Mouse (Mus musculus) liver, embryonic 15.5 days (tissue): Measurements from ENCODE around the gene Pdlim1. TPM values are rescaled to one million over a fixed set of nuclear protein-coding genes. Genes with fewer than 3 reads are reported as not detected.
A peak's percentile ranks its signal among the peaks of the same experiment; 100 is the strongest.

Experiments
- ATAC-seq: fragments of 200-750 bp; cut with Nextera tagmentation; 2 replicates; pipeline ENCODE4 v1.8.0; 2017; ENCODE audit warnings: moderate number of reproducible peaks, mild to moderate bottlenecking, moderate library complexity; ENCODE audit not compliant: insufficient read depth
- H3K27ac ChIP-seq: fragments of 300-500 bp; sonication (generic); replicated peaks from 2 replicates; pipeline ENCODE4 v1.5.1; 2015; ENCODE audit warnings: mild to moderate bottlenecking, inconsistent platforms
- H3K27me3 ChIP-seq: fragments of 300-500 bp; sonication (generic); 2 replicates; pipeline ENCODE4 v1.6.1; 2015; ENCODE audit warnings: mild to moderate bottlenecking, inconsistent platforms
- H3K36me3 ChIP-seq: fragments of 300-500 bp; sonication (generic); replicated peaks from 2 replicates; pipeline ENCODE4 v1.6.1; 2015; ENCODE audit warnings: moderate library complexity, mild to moderate bottlenecking, inconsistent platforms
- H3K4me1 ChIP-seq: fragments of 300-500 bp; sonication (generic); replicated peaks from 2 replicates; pipeline ENCODE4 v1.6.1; 2015; ENCODE audit warnings: inconsistent platforms
- H3K4me2 ChIP-seq: fragments of 300-500 bp; sonication (generic); 2 replicates; pipeline ENCODE4 v1.6.1; 2015; ENCODE audit warnings: moderate library complexity, mild to moderate bottlenecking, inconsistent platforms
- H3K4me3 ChIP-seq: fragments of 300-500 bp; sonication (generic); replicated peaks from 2 replicates; pipeline ENCODE4 v1.5.1; 2015; ENCODE audit warnings: mild to moderate bottlenecking, inconsistent platforms
- H3K9ac ChIP-seq: fragments of 300-500 bp; sonication (generic); 2 replicates; pipeline ENCODE4 v1.6.1; 2015; ENCODE audit warnings: moderate library complexity, mild to moderate bottlenecking, inconsistent platforms
- H3K9me3 ChIP-seq: fragments of 300-500 bp; sonication (generic); replicated peaks from 2 replicates; pipeline ENCODE4 v1.6.1; 2016; ENCODE audit warnings: inconsistent platforms
- WGBS: fragments of 180-500 bp; shearing (Covaris S2); methylation state at CpG from one replicate; pipeline ENCODE4 v1.1.7; 2015; ENCODE audit warnings: mixed read lengths; ENCODE audit not compliant: insufficient replicate concordance; 5-methylcytosine and 5-hydroxymethylcytosine counted together
- polyA plus RNA-seq: library from polyadenylated mRNA; unstranded; fragments of >200 nt; fragmentation: Nextera tagmentation; extraction: Ambion mirVana; gene quantifications from 2 replicates; pipeline ENCODE4 v1.2.1, GENCODE M21; 2015

Pdlim1 gene
- polyA plus RNA-seq, 1 experiment from 2014 or later = 70.4 TPM

GRCm38 (mm10) chr19:40190596-40190995, 81.0 kb downstream of the Pdlim1 start:
- ATAC-seq = no peak

GRCm38 (mm10) chr19:40187160-40187559, 84.5 kb downstream of the Pdlim1 start, which contains the start of gene Cyp2c70:
TSS of gene Cyp2c70 (minus strand) at chr19:40187333.
- H3K4me3 ChIP-seq = 0 out of 2 replicates have a peak within 1 kb of the TSS, but pooled peaks have one; percentile 7
- ATAC-seq = peak; percentile 52; the same call in 1 of the 2 replicates
- no peaks in the 10 kb centered on the region for H3K36me3 ChIP-seq

More at GRCm38 (mm10) chr19:40190596-40190995, 81.0 kb downstream of the Pdlim1 start:
- no peak overlapping the region for H3K27ac ChIP-seq
- no peaks in the 10 kb centered on the region for H3K27me3 ChIP-seq
- H3K4me3 ChIP-seq = no peak overlapping the region
- no peaks in the 10 kb centered on the region for H3K4me1 ChIP-seq
- H3K9ac ChIP-seq = no peak overlapping the region
- no peaks in the 10 kb centered on the region for H3K9me3 ChIP-seq
- no peaks in the 10 kb centered on the region for H3K36me3 ChIP-seq
- 77% methylated on average over 10 of the region's 10 CpGs for WGBS
- H3K4me2 ChIP-seq = no peak overlapping the region

GRCm38 (mm10) chr19:40183600-40183999, 88.0 kb downstream of the Pdlim1 start:
- no peak overlapping the region for H3K27ac ChIP-seq
- H3K9ac ChIP-seq = no peak overlapping the region
- H3K4me1 ChIP-seq = no peaks in the 10 kb centered on the region
- ATAC-seq = no peak
- no peak overlapping the region for H3K4me2 ChIP-seq
- no peaks in the 10 kb centered on the region for H3K36me3 ChIP-seq
- H3K9me3 ChIP-seq = no peaks in the 10 kb centered on the region
- WGBS = 80% methylated on average over 5 of the region's 5 CpGs
- H3K27me3 ChIP-seq = no peaks in the 10 kb centered on the region
- no peak overlapping the region for H3K4me3 ChIP-seq

More at GRCm38 (mm10) chr19:40187160-40187559, 84.5 kb downstream of the Pdlim1 start, which contains the start of gene Cyp2c70:
- no peak within 1 kb of the TSS for H3K9ac ChIP-seq
- peak within 1 kb of the TSS; percentile 25; the same call in 1 of the 2 replicates for H3K27ac ChIP-seq
- 44% methylated on average over 5 of the region's 5 CpGs for WGBS
- H3K27me3 ChIP-seq = no peaks in the 10 kb centered on the region
- H3K4me1 ChIP-seq = no peaks in the 10 kb centered on the region
- no peaks in the 10 kb centered on the region for H3K9me3 ChIP-seq
- peak within 1 kb of the TSS; percentile 30 for H3K4me2 ChIP-seq

- Histone ChIP-seq H3K27ac (no peak overlapping the region), H3K9me3 (no peaks in the 10 kb centered on the region), H3K4me2 (no peak overlapping the region), H3K4me3 (no peak overlapping the region), H3K9ac (no peak overlapping the region), H3K4me1 (no peaks in the 10 kb centered on the region), H3K36me3 (no peaks in the 10 kb centered on the region), H3K27me3 (no peaks in the 10 kb centered on the region)
- no peak for ATAC-seq
- 66% methylated on average over 4 of the region's 4 CpGs for WGBS
These were observed 93.3 kb downstream of the Pdlim1 start for GRCm38 (mm10) chr19:40178311-40178710.

Other genes starting within 250 kb of the Pdlim1 start
- not detected in 2 replicates for gene Cyp2c54, start 198.0 kb downstream of the Pdlim1 start, polyA plus RNA-seq
- not detected in 2 replicates for gene Cyp2c50, start 182.2 kb downstream of the Pdlim1 start, polyA plus RNA-seq
- 24.4 and 28.9 TPM in 2 replicates for gene Cyp2c70, start 84.5 kb downstream of the Pdlim1 start, polyA plus RNA-seq
- gene Sorbs1, start 241.9 kb upstream of the Pdlim1 start, polyA plus RNA-seq = 34.9 and 36.7 TPM in 2 replicates